Mouse (Mus musculus) gastrocnemius, postnatal 25 days (tissue): ENCODE results near the gene Bpifb6. TPM values are rescaled to one million over a fixed set of nuclear protein-coding genes. Genes with fewer than 3 reads are reported as not detected.

ENCODE experiments used
- total RNA-seq, 2 experiments: library from RNA; stranded (reverse); gene quantifications; 1 replicate in 1 of 2; 2 replicates in 1 of 2; pipeline ENCODE4 v1.2.3; 2021

The Bpifb6 gene
- total RNA-seq, 2 experiments from 2014 or later, result not detected

Other genes with a start within 250 kb of the Bpifb6 start
- not detected for gene Dnmt3c, start 203.7 kb upstream of the Bpifb6 start, total RNA-seq
- gene Mapre1, start 159.1 kb upstream of the Bpifb6 start, total RNA-seq, result 10 to 100 TPM; 36.9 to 39.6 TPM
- gene Efcab8, start 120.5 kb upstream of the Bpifb6 start, total RNA-seq, result not detected
- gene Sun5, start 29.3 kb upstream of the Bpifb6 start, total RNA-seq, result not detected
- not detected for gene Bpifb2, start 25.3 kb upstream of the Bpifb6 start, total RNA-seq
- gene Bpifb3, start 17.8 kb downstream of the Bpifb6 start, total RNA-seq, result not detected
- gene Bpifb4, start 37.8 kb downstream of the Bpifb6 start, total RNA-seq, result not detected
- not detected for gene Bpifa6, start 74.6 kb downstream of the Bpifb6 start, total RNA-seq
- gene Bpifa2, start 107.9 kb downstream of the Bpifb6 start, total RNA-seq, result not detected
- not detected for gene Bpifa3, start 229.9 kb downstream of the Bpifb6 start, total RNA-seq
- not detected for gene Bpifa1, start 242.5 kb downstream of the Bpifb6 start, total RNA-seq